ENCODE assay signal across 9 mouse cellular contexts in the genomic region with DNA sequence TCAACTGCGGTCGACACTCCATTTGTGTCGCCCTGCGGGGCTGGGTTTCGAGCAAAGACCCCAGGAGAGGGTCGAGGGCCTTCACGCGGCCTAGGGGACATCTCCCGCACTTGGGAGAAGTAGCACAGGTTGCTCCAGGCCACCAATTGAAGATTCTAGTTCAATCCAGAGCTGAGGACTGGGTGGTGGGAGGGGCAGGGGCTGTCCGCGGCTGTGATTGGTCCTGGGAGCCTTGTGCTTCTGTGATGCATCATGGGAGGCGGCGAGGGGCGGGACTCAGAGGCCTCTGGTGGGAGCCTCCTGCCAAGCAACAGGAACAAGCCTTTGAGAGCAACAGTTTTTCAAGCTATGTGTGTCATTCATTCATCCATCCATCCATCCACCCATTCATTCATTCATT.
A peak's percentile ranks its signal among the peaks of the same experiment; 100 is the strongest.
DNase-seq lines count a peak whose midpoint lies in the region; ATAC-seq and TF ChIP-seq lines count a peak whose summit lies in the region.
"Had no signal": no experiment of that assay in that cellular context is flagged by ENCODE, and none has a peak within 500 bp of the region (broad histone marks: within the 10 kb centered on the region; RNA-seq: fewer than 3 reads in every experiment).

No protein-coding gene starts in this region.

- no peak for DNase-seq in cerebellum, adult 9-10 months
- DNase-seq in right cerebral cortex, postnatal 10 days (ENCODE audit: low spot score in 2 of 2), result peak; percentile 47 to 63
- DNase-seq in right cerebral cortex, postnatal 25 days, result no peak
- DNase-seq in hindbrain, embryonic 11.5 days (ENCODE audit: low spot score), result peak; percentile 50
- DNase-seq in midbrain, postnatal 0 days (ENCODE audit: low spot score), result peak; percentile 77
- no peak for DNase-seq in adrenal gland, postnatal 36 days

- no peak overlapping the region for H3K27ac ChIP-seq in hindbrain, embryonic 11.5 days (ENCODE audit: low read depth, low read length)
- H3K27ac ChIP-seq in midbrain, postnatal 0 days (ENCODE audit: low read depth, low read length), result no peak overlapping the region

- H3K4me3 ChIP-seq in hindbrain, embryonic 11.5 days (ENCODE audit: low read depth, low read length), result no peak overlapping the region
- no peak overlapping the region for H3K4me3 ChIP-seq in midbrain, postnatal 0 days (ENCODE audit: low read depth, low read length)
- H3K4me3 ChIP-seq: erythroblast, embryonic 14.5 days had no signal

- no peaks in the 10 kb centered on the region for H3K9me3 ChIP-seq in hindbrain, embryonic 11.5 days (ENCODE audit: control insufficient read depth, low read length)
- no peaks in the 10 kb centered on the region for H3K9me3 ChIP-seq in midbrain, postnatal 0 days (ENCODE audit: low read length)

- no peak overlapping the region for H3K9ac ChIP-seq in hindbrain, embryonic 11.5 days (ENCODE audit: low read depth, low read length)
- H3K9ac ChIP-seq in midbrain, postnatal 0 days (replicated peaks; ENCODE audit: low read length, poor library complexity, severe bottlenecking), result no peak overlapping the region

- no peak for TF ChIP-seq CTCF in midbrain, postnatal 0 days (IDR thresholded peaks at IDR 0.05)

- no peaks in the 10 kb centered on the region for H3K36me3 ChIP-seq in hindbrain, embryonic 11.5 days (ENCODE audit: control insufficient read depth, insufficient read depth, low read length)
- H3K36me3 ChIP-seq in midbrain, postnatal 0 days (ENCODE audit: insufficient read depth, low read length), result no peaks in the 10 kb centered on the region

- no peaks in the 10 kb centered on the region for H3K4me1 ChIP-seq in hindbrain, embryonic 11.5 days (replicated peaks; ENCODE audit: control insufficient read depth, insufficient read depth, low read length)
- no peaks in the 10 kb centered on the region for H3K4me1 ChIP-seq in midbrain, postnatal 0 days (ENCODE audit: insufficient read depth, low read length)

- no peaks in the 10 kb centered on the region for H3K27me3 ChIP-seq in hindbrain, embryonic 11.5 days (ENCODE audit: control insufficient read depth, insufficient read depth, low read length)
- H3K27me3 ChIP-seq in midbrain, postnatal 0 days (ENCODE audit: insufficient read depth, low read length), result no peaks in the 10 kb centered on the region

- 55% methylated on average over 14 of the region's 14 CpGs for WGBS in hindbrain, embryonic 11.5 days
- 68% methylated on average over 14 of the region's 14 CpGs for WGBS in midbrain, postnatal 0 days

- 0 out of 2 replicates have a peak overlapping the region, but pooled peaks have one; percentile 18 for H3K4me2 ChIP-seq in hindbrain, embryonic 11.5 days (replicated peaks; ENCODE audit: low read depth, low read length)
- no peak overlapping the region for H3K4me2 ChIP-seq in midbrain, postnatal 0 days (ENCODE audit: low read depth, low read length, poor library complexity, severe bottlenecking)

- ATAC-seq in cerebellum, adult (ENCODE audit: insufficient number of reproducible peaks, low FRiP score, low TSS enrichment), result peak; percentile 63
- peak; percentile 64 for ATAC-seq in hindbrain, embryonic 11.5 days (ENCODE audit: low FRiP score)
- peak; percentile 86 for ATAC-seq in midbrain, postnatal 0 days (ENCODE audit: low FRiP score)
- no peak for ATAC-seq in megakaryocyte-erythroid progenitor cell, adult 5-6 weeks (replicated peaks; ENCODE audit: low FRiP score, low TSS enrichment, poor library complexity, severe bottlenecking)

Comparison
In these comparisons a context has a peak if more than half of its experiments do, and no peak if none do; other contexts are left out.
1. DNase-seq: peak in right cerebral cortex, postnatal 10 days (2 of 2), hindbrain, embryonic 11.5 days (single experiment) and midbrain, postnatal 0 days (single experiment); none in cerebellum, adult 9-10 months (single experiment), right cerebral cortex, postnatal 25 days (single experiment) and adrenal gland, postnatal 36 days (0 of 2).